Comparison of ENCODE assay signal across 8 mouse cellular contexts in genomic region chr12:110696173-110696974, GRCm38 (mm10). TPM values are rescaled to one million over a fixed set of nuclear protein-coding genes. Genes with fewer than 3 reads are reported as not detected.
A peak's percentile ranks its signal among the peaks of the same experiment; 100 is the strongest.
DNase-seq lines count a peak whose midpoint lies in the region; ATAC-seq and TF ChIP-seq lines count a peak whose summit lies in the region.

No protein-coding gene starts in this region.

- peak overlapping the region; percentile 90 to 99 (median 95) for H3K4me3 ChIP-seq in CH12.LX (replicated peaks in 1 of 3; ENCODE audit: low read depth in 2 of 3, low read length in 2 of 3, poor library complexity in 1 of 3)
- H3K4me3 ChIP-seq in forebrain, embryonic 12.5 days (replicated peaks), result peak overlapping the region; percentile 97
- peak overlapping the region; percentile 100 for H3K4me3 ChIP-seq in liver, postnatal 0 days (ENCODE audit: low read depth, low read length)
- peak overlapping the region; percentile 99 for H3K4me3 ChIP-seq in neural tube, embryonic 14.5 days (ENCODE audit: low read depth, low read length)

- peak; percentile 96 for ATAC-seq in forebrain, embryonic 12.5 days (ENCODE audit: low FRiP score)
- ATAC-seq in liver, postnatal 0 days, result peak; percentile 93
- peak; percentile 95 for ATAC-seq in neural tube, embryonic 14.5 days (ENCODE audit: low read depth)

- TF ChIP-seq POLR2A in CH12.LX (IDR thresholded peaks at IDR 0.05; ENCODE audit: low read depth, low read length), result peak; percentile 100

- WGBS in forebrain, embryonic 12.5 days, result under 1% methylated on average over 78 of the region's 89 CpGs
- WGBS in large intestine, adult 2 months, result 1% methylated on average over 89 of the region's 89 CpGs
- WGBS in liver, postnatal 0 days (ENCODE audit: insufficient replicate concordance), result 1% methylated on average over 70 of the region's 89 CpGs
- under 1% methylated on average over 81 of the region's 89 CpGs for WGBS in neural tube, embryonic 14.5 days

- TF ChIP-seq CTCF in CH12.LX (conservative IDR thresholded peaks at IDR 0.05 in 1 of 2, IDR thresholded peaks at IDR 0.05 in 1 of 2; ENCODE audit: low read depth in 2 of 2, low read length in 2 of 2), result no peak
- TF ChIP-seq CTCF in liver, postnatal 0 days (IDR thresholded peaks at IDR 0.05; ENCODE audit: low read depth), result no peak

- TF ChIP-seq RAD21 in CH12.LX (IDR thresholded peaks at IDR 0.05; ENCODE audit: low read depth, low read length), result no peak

- DNase-seq in CH12.LX (ENCODE audit: extremely low read depth), result peak; percentile 95
- DNase-seq in c-Kit-positive CD71-positive TER-119-negative erythroid progenitor cells, embryonic 14.5 days (ENCODE audit: low read depth), result peak; percentile 88
- DNase-seq in heart, postnatal 10 days, result peak; percentile 98 to 99
- peak; percentile 73 for DNase-seq in large intestine, adult 2 months (ENCODE audit: low read depth, low spot score)
- DNase-seq in liver, postnatal 0 days, result peak; percentile 99
- DNase-seq in testis, postnatal 10 days (ENCODE audit: low spot score), result peak; percentile 99

- H3K79me2 ChIP-seq in CH12.LX (replicated peaks; ENCODE audit: control insufficient read depth, extremely low read depth, insufficient read depth, poor library complexity, severe bottlenecking), result peaks cover 31% of the 10 kb centered on the region

- peak overlapping the region; percentile 87 for H3K9ac ChIP-seq in CH12.LX (ENCODE audit: insufficient read depth, low read depth)
- peak overlapping the region; percentile 99 for H3K9ac ChIP-seq in forebrain, embryonic 12.5 days
- peak overlapping the region; percentile 94 for H3K9ac ChIP-seq in liver, postnatal 0 days (replicated peaks)
- peak overlapping the region; percentile 98 for H3K9ac ChIP-seq in neural tube, embryonic 14.5 days (replicated peaks; ENCODE audit: low read depth, low read length)

- no peak for TF ChIP-seq EP300 in CH12.LX (IDR thresholded peaks at IDR 0.05; ENCODE audit: low read length)
- peak; percentile 77; the same call in 1 of the 2 replicates for TF ChIP-seq EP300 in liver, postnatal 0 days (IDR thresholded peaks at IDR 0.05; ENCODE audit: low read depth)

- no peaks in the 10 kb centered on the region for H3K9me3 ChIP-seq in CH12.LX (replicated peaks; ENCODE audit: low read length)
- H3K9me3 ChIP-seq in forebrain, embryonic 12.5 days, result no peaks in the 10 kb centered on the region
- H3K9me3 ChIP-seq in liver, postnatal 0 days (ENCODE audit: low read length), result no peaks in the 10 kb centered on the region
- no peaks in the 10 kb centered on the region for H3K9me3 ChIP-seq in neural tube, embryonic 14.5 days (ENCODE audit: control insufficient read depth, low read length)

- in situ Hi-C loops in CH12.LX (cut with MboI; ENCODE audit: low pct_ligation_motif_present, low pct_unique_long_range_greater_than_20kb, low sequenced_read_pairs), result no loop called here

- peaks cover 20 to 26% of the 10 kb centered on the region in 2 experiments for H3K36me3 ChIP-seq in CH12.LX (replicated peaks in 1 of 2; ENCODE audit: control insufficient read depth in 1 of 2, insufficient read depth in 1 of 2, low read length in 1 of 2)
- H3K36me3 ChIP-seq in forebrain, embryonic 12.5 days (replicated peaks), result peaks cover 28% of the 10 kb centered on the region
- peaks cover 30% of the 10 kb centered on the region for H3K36me3 ChIP-seq in liver, postnatal 0 days (replicated peaks; ENCODE audit: insufficient read depth, low read length)
- H3K36me3 ChIP-seq in neural tube, embryonic 14.5 days (ENCODE audit: control insufficient read depth, insufficient read depth, low read length), result peaks cover 25% of the 10 kb centered on the region

- intact Hi-C loops in heart, postnatal 10 days (cut with DNase I), result no loop called here

- H3K27me3 ChIP-seq in CH12.LX (replicated peaks), result no peaks in the 10 kb centered on the region
- 0 out of 2 replicates have a peak, but pooled peaks cover 13% of the 10 kb centered on the region for H3K27me3 ChIP-seq in forebrain, embryonic 12.5 days
- no peaks in the 10 kb centered on the region for H3K27me3 ChIP-seq in liver, postnatal 0 days (ENCODE audit: insufficient read depth, low read length)
- H3K27me3 ChIP-seq in neural tube, embryonic 14.5 days (ENCODE audit: control insufficient read depth, insufficient read depth, low read length), result no peaks in the 10 kb centered on the region

- H3K4me2 ChIP-seq in CH12.LX (ENCODE audit: insufficient read depth, low read depth, poor library complexity, severe bottlenecking), result peak overlapping the region; percentile 63
- peak overlapping the region; percentile 67 for H3K4me2 ChIP-seq in forebrain, embryonic 12.5 days
- peak overlapping the region; percentile 99 for H3K4me2 ChIP-seq in liver, postnatal 0 days (ENCODE audit: low read depth, low read length)
- H3K4me2 ChIP-seq in neural tube, embryonic 14.5 days (ENCODE audit: low read depth, low read length), result peak overlapping the region; percentile 72

- peak overlapping the region; percentile 42 for H3K27ac ChIP-seq in CH12.LX (ENCODE audit: insufficient read depth, low read depth)
- H3K27ac ChIP-seq in forebrain, embryonic 12.5 days, result peak overlapping the region; percentile 96
- peak overlapping the region; percentile 86 for H3K27ac ChIP-seq in liver, postnatal 0 days (ENCODE audit: low read depth)
- peak overlapping the region; percentile 98 for H3K27ac ChIP-seq in neural tube, embryonic 14.5 days (ENCODE audit: low read depth, low read length)

- H3K4me1 ChIP-seq in CH12.LX (ENCODE audit: control insufficient read depth in 1 of 2, insufficient read depth in 2 of 2), result peaks cover 11 to 51% of the 10 kb centered on the region in 2 experiments
- peaks cover 19% of the 10 kb centered on the region for H3K4me1 ChIP-seq in forebrain, embryonic 12.5 days
- peaks cover 33% of the 10 kb centered on the region for H3K4me1 ChIP-seq in liver, postnatal 0 days (ENCODE audit: insufficient read depth)
- H3K4me1 ChIP-seq in neural tube, embryonic 14.5 days (ENCODE audit: control insufficient read depth, insufficient read depth, low read length), result peaks cover 10% of the 10 kb centered on the region

- dilution Hi-C loops in CH12.LX (cut with MboI; ENCODE audit: extremely low pct_ligation_motif_present, extremely low pct_unique_long_range_greater_than_20kb, low sequenced_read_pairs), result no loop called here

TF ChIP-seq in CH12.LX, 34 proteins besides CTCF, POLR2A, EP300 and RAD21 (continues in another document):
- TF ChIP-seq IRF4 (IDR thresholded peaks at IDR 0.05; ENCODE audit: low read depth, low read length), result 0 out of 2 replicates have a peak, but pooled peaks have one; percentile 29
- peak; percentile 96 for TF ChIP-seq SIN3A (IDR thresholded peaks at IDR 0.05; ENCODE audit: low read length)
- peak; percentile 92 for TF ChIP-seq ELF1 (IDR thresholded peaks at IDR 0.05; ENCODE audit: low read depth, low read length)
- TF ChIP-seq KAT2A (IDR thresholded peaks at IDR 0.05; ENCODE audit: insufficient replicate concordance, low read length), result no peak
- no peak for TF ChIP-seq UBTF (IDR thresholded peaks at IDR 0.05; ENCODE audit: low read depth, low read length)
- TF ChIP-seq CHD1 (IDR thresholded peaks at IDR 0.05; ENCODE audit: low read depth, low read length), result no peak
- TF ChIP-seq POLR2AphosphoS2 (IDR thresholded peaks at IDR 0.05; ENCODE audit: low read depth, low read length), result peak; percentile 97
- no peak; the same call in 1 of the 2 replicates for TF ChIP-seq CHD2 (IDR thresholded peaks at IDR 0.05; ENCODE audit: low read length)
- TF ChIP-seq MAX (IDR thresholded peaks at IDR 0.05; ENCODE audit: low read length), result peak; percentile 75
- no peak for TF ChIP-seq SMC3 (IDR thresholded peaks at IDR 0.05; ENCODE audit: low read depth, low read length)
- peak; percentile 20; the same call in 1 of the 2 replicates for TF ChIP-seq USF1 (IDR thresholded peaks at IDR 0.05; ENCODE audit: low read depth, low read length)
- TF ChIP-seq GABPA (IDR thresholded peaks at IDR 0.05; ENCODE audit: insufficient replicate concordance, low read depth, low read length), result no peak
- no peak for TF ChIP-seq JUND (conservative IDR thresholded peaks at IDR 0.05; ENCODE audit: low read depth, low read length)
- TF ChIP-seq BHLHE40 (IDR thresholded peaks at IDR 0.05; ENCODE audit: low read depth, low read length), result peak; percentile 48
- TF ChIP-seq MAFK (IDR thresholded peaks at IDR 0.05; ENCODE audit: insufficient replicate concordance, low read length), result no peak
- TF ChIP-seq NELFE (IDR thresholded peaks at IDR 0.05; ENCODE audit: low read depth, low read length), result peak; percentile 100
- peak; percentile 96 for TF ChIP-seq NRF1 (IDR thresholded peaks at IDR 0.05; ENCODE audit: low read depth, low read length)

RNA-seq across cellular contexts. Expression of gene Hsp90aa1, which starts 6.2 kb away (rescaled TPM):
- total RNA-seq in CH12.LX (2012; rRNA removed) (730 and 1,066 TPM in 2 replicates), CH12.LX (2014; rRNA removed) (1,361 and 1,740 TPM in 2 replicates)
- 2,091 and 2,158 TPM in 2 replicates for polyA plus RNA-seq in CH12.LX (2012; ENCODE audit: insufficient read length, low read depth)
- 1,281 and 1,312 TPM in 2 replicates for polyA plus RNA-seq in forebrain, embryonic 12.5 days (2016; fragmentation: Nextera tagmentation; extraction: Ambion mirVana)
- total RNA-seq in heart, postnatal 10 days (2021), result 100 to 1,000 TPM; 176 to 182 TPM
- 73.9 and 80.2 TPM in 2 replicates for polyA plus RNA-seq in large intestine, adult 2 months (2012; rRNA removed)
- 231 and 250 TPM in 2 replicates for polyA plus RNA-seq in liver, postnatal 0 days (2015; fragmentation: Nextera tagmentation; extraction: Ambion mirVana)
- 1,424 and 1,546 TPM in 2 replicates for polyA plus RNA-seq in neural tube, embryonic 14.5 days (2014; fragmentation: Nextera tagmentation; extraction: Ambion mirVana)

RNA-seq across cellular contexts. Expression of gene 1700001K19Rik, which starts 14.0 kb away (rescaled TPM):
- total RNA-seq in CH12.LX (2012; rRNA removed), result 0.13 TPM in 1 of 2 replicates, not detected in the other
- not detected in 2 replicates for total RNA-seq in CH12.LX (2014; rRNA removed)
- not detected in 2 replicates for polyA plus RNA-seq in CH12.LX (2012; ENCODE audit: insufficient read length, low read depth)
- not detected in 2 replicates for polyA plus RNA-seq in forebrain, embryonic 12.5 days (2016; fragmentation: Nextera tagmentation; extraction: Ambion mirVana)
- total RNA-seq in heart, postnatal 10 days (2021), result not detected
- polyA plus RNA-seq in large intestine, adult 2 months (2012; rRNA removed), result not detected in 2 replicates
- polyA plus RNA-seq in liver, postnatal 0 days (2015; fragmentation: Nextera tagmentation; extraction: Ambion mirVana), result not detected in 2 replicates
- 0.28 and 0.44 TPM in 2 replicates for polyA plus RNA-seq in neural tube, embryonic 14.5 days (2014; fragmentation: Nextera tagmentation; extraction: Ambion mirVana)

RNA-seq across cellular contexts. Expression of gene Wdr20, which starts 41.4 kb away (rescaled TPM):
- total RNA-seq in CH12.LX (2012; rRNA removed), result 26.2 and 27.4 TPM in 2 replicates
- 20.5 and 22.8 TPM in 2 replicates for total RNA-seq in CH12.LX (2014; rRNA removed)
- polyA plus RNA-seq in CH12.LX (2012; ENCODE audit: insufficient read length, low read depth), result 16.1 and 17.9 TPM in 2 replicates
- polyA plus RNA-seq in forebrain, embryonic 12.5 days (2016; fragmentation: Nextera tagmentation; extraction: Ambion mirVana), result 28.2 and 33.5 TPM in 2 replicates
- 10 to 100 TPM; 29.0 to 34.0 TPM for total RNA-seq in heart, postnatal 10 days (2021)
- 19.4 and 26.8 TPM in 2 replicates for polyA plus RNA-seq in large intestine, adult 2 months (2012; rRNA removed)
- polyA plus RNA-seq in liver, postnatal 0 days (2015; fragmentation: Nextera tagmentation; extraction: Ambion mirVana), result 6.4 and 7.0 TPM in 2 replicates
- 26.9 and 27.7 TPM in 2 replicates for polyA plus RNA-seq in neural tube, embryonic 14.5 days (2014; fragmentation: Nextera tagmentation; extraction: Ambion mirVana)

Comparison
In these comparisons a context has a peak if more than half of its experiments do, and no peak if none do; other contexts are left out.
1. Peak in every context shown above with its lines: DNase-seq, ATAC-seq, H3K4me3 ChIP-seq and H3K27ac ChIP-seq.
2. H3K27ac ChIP-seq: peak in every context shown above with its lines; median percentile 98 in neural tube, embryonic 14.5 days; 96 in forebrain, embryonic 12.5 days; 86 in liver, postnatal 0 days; 42 in CH12.LX.